Mouse (Mus musculus): ENCODE measurements around the gene Cfap46.
"Not testable (repeated sequence)": the region's sequence is repeated elsewhere in the genome, so short reads cannot be mapped to it uniquely, and the experiment has no call there.

Cfap46 gene

GRCm38 (mm10) chr7:139663318-139663717 is 20.3 kb downstream of the Cfap46 start:
- no peak for DNase-seq (ENCODE audit: low spot score)

DNA sequence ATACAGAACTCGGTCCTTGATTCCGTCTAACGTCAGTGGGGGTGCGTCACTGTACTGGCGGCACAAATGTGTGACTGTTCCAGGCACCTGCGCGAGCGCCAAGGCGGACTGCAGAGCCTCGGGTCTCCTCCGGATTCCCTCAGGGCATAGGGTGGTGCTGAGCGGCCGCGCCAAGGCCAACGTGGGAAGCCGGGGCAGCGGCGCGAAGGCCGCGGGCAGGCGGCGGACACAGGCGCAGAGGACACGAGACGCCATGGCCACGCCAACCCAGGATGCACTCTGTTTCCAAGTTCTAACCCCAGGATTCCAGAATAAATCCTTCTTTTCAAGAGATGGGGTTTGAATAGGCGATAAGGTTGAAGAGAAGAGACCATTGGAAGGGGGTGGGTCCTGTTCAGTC is 23.7 kb downstream of the Cfap46 start:
- not testable (repeated sequence) for DNase-seq (ENCODE audit: low spot score)

DNA sequence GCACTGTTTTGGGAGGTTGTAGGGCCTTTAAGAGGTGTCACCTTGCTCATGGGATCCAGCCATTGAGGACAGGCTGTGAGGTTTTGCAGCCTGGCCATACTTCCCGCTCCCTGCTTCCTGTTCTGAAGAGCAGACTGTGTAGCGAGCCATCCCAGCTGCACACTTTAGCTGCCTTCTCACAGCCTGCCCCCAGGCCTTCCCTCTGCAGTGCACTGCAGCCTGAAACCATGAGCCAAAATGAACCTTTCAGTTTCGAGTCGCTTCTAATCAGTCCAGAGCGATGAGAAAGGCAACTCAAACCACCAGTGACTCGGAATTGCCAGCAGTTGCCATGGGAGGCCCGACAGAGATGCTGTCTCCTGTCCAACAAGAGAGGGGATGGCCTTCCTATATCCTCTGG is 33.9 kb downstream of the Cfap46 start:
- no peak for DNase-seq (ENCODE audit: low spot score)

GRCm38 (mm10) chr7:139648107-139648824 is 35.4 kb downstream of the Cfap46 start:
- peak; percentile 89 for DNase-seq (ENCODE audit: low spot score)

DNA sequence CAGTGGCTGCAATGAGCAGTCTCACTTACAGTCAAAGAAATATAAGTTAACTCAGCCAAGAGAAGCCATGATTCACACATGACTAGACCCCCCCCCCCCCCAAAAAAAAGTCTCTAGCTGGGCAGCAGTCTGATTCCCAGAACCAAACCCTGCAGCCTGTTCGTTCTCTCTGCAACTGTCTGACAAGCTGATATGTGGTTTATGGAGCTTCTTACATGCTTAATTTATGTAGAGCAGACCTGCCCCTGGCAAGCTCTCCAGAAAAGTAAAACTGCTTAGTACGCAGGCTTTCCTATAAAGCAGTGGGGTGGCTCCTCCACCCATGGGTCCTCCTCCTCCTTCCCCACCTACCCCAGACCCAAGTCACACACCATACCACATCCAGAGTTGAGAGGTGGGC is 50.2 kb downstream of the Cfap46 start:
- DNase-seq (ENCODE audit: low spot score), result no peak

GRCm38 (mm10) chr7:139625156-139625555 is 58.5 kb downstream of the Cfap46 start:
- no peak for DNase-seq (ENCODE audit: low spot score)

- DNase-seq (ENCODE audit: low spot score), result no peak
Measured at GRCm38 (mm10) chr7:139622568-139622967, 61.0 kb downstream of the Cfap46 start.

- DNase-seq (ENCODE audit: low spot score), result peak; percentile 52
Measured at GRCm38 (mm10) chr7:139615767-139616766, 67.5 kb downstream of the Cfap46 start.

DNA sequence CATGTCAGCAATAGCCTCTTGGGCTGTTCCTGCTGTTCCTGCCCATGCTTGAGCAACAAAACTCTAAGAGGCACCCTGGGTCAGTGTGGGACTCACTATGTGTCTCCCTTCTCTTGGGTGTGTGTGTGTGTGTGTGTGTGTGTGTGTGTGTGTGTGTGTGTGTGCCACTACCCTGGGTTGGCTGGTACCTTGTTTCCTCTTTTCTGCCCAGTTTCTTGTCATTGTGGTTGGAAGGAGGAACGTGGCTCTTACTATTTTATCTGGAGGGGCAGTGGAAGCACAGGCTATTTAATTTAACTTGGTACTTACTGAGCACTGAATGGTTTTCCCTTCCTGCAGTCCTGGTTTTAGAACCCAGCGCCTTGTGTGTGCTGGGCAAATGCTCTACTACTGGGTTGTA is 73.3 kb downstream of the Cfap46 start:
- no peak for DNase-seq (ENCODE audit: low spot score)

GRCm38 (mm10) chr7:139595862-139596261 is 87.8 kb downstream of the Cfap46 start:
- DNase-seq (ENCODE audit: low spot score), result no peak

- no peak for DNase-seq (ENCODE audit: low spot score)
Measured at GRCm38 (mm10) chr7:139595311-139595710, 88.3 kb downstream of the Cfap46 start.

GRCm38 (mm10) chr7:139591311-139591710 is 92.3 kb downstream of the Cfap46 start:
- DNase-seq (ENCODE audit: low spot score), result no peak

GRCm38 (mm10) chr7:139590302-139590701 is 93.3 kb downstream of the Cfap46 start:
- peak; percentile 21 for DNase-seq (ENCODE audit: low spot score)

DNA sequence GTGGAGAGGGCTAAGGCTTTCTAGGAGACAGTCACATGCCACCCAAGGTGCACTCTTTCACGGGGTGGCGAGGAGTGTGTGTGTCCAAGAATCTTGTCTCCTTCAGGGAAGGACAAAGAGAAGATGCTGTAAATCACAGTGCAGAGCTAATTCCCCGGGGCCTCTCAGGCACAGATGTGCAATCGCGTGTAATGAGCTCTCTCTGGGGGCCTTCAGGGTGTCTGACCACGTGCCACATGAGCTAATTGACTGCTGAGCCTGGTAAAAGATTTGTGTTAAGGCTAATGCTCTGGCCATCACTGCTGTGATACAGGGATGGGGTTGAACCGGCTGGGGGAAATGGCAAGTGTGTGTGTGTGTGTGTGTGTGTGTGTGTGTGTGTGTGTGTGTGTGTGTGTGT is 95.7 kb downstream of the Cfap46 start:
- no peak for DNase-seq (ENCODE audit: low spot score)

DNA sequence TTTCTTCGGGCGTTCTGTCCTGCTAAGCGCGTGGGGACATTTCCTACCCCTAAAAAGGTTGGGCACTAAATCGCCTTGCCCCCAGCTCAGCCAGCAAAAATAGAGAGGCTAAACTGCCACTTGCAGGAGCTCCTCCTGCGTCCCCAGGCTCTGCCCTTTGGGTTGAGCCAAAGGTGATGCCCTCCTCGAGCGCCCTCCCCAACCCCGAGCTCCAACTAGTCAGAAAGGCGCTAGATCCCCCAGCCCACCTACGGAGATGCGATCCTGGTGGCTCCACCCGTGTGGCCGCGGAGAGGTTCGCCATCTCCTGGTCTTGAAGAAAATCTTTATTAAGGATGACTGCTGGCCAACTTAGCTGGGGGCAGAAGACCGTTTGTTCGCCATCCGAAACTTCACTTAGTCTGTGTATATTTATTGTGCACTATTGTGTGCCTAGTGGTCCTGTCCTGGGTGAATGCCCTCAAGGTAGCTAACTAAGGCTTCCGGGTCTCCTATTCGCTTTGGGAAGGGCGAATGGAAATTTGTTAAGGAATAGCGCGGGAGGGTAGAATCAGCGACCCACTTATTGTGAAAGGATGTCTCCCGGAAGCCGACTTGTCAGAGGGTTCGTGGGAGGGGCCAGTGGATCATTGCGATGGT is 98.3 kb downstream of the Cfap46 start:
- no peak for DNase-seq (ENCODE audit: low spot score)

- no peak for DNase-seq (ENCODE audit: low spot score)
Measured at GRCm38 (mm10) chr7:139584221-139585175, 99.1 kb downstream of the Cfap46 start.

DNA sequence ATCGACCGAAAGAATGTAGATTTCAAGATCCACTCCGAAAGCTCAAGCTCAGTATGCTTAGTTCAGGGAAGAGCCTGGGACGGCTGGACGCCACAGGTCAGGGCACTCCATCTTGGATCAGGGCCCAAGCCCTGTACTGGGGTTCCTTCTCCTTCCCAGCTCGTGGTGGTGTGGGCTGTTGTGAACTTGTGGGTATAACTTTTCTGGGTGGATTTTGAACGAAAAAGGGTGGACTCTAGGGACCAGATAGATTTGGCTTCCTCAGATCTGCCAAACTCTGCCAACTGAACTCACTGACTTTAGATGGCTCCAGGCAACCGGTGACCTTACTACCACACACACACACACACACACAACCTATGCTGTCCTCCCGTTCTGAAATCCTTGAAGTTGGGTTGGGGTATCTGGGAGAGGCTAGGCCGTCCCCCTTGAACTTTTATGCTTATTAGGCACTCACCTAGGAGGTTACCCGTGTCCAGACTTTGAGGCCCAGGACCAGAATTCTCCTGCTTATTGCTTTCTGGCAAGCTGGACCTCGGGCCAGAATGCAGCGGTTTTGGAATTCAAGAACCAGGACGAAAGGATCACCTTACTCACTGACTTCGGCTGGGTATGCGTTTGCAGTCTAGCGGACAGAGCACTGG is 100.4 kb downstream of the Cfap46 start:
- no peak for DNase-seq (ENCODE audit: low spot score)

GRCm38 (mm10) chr7:139582595-139582994 is 101.0 kb downstream of the Cfap46 start, which contains the start of gene Nkx6-2:
Nkx6-2 (minus strand) TSS chr7:139582797.
- DNase-seq (ENCODE audit: low spot score), result no peak

- no peak for DNase-seq (ENCODE audit: low spot score)
Measured at GRCm38 (mm10) chr7:139581801-139582571, 101.6 kb downstream of the Cfap46 start.

Data from adipocyte (in vitro differentiated cells).